Mouse (Mus musculus): Measurements from ENCODE around the gene Slc23a2. TPM values are rescaled to one million over a fixed set of nuclear protein-coding genes. Genes with fewer than 3 reads are reported as not detected.
A peak's percentile ranks its signal among the peaks of the same experiment; 100 is the strongest.

Gene Slc23a2
- polyA plus RNA-seq (2015; fragmentation: Nextera tagmentation; extraction: Ambion mirVana): 12.8 and 13.0 TPM in 2 replicates

DNA sequence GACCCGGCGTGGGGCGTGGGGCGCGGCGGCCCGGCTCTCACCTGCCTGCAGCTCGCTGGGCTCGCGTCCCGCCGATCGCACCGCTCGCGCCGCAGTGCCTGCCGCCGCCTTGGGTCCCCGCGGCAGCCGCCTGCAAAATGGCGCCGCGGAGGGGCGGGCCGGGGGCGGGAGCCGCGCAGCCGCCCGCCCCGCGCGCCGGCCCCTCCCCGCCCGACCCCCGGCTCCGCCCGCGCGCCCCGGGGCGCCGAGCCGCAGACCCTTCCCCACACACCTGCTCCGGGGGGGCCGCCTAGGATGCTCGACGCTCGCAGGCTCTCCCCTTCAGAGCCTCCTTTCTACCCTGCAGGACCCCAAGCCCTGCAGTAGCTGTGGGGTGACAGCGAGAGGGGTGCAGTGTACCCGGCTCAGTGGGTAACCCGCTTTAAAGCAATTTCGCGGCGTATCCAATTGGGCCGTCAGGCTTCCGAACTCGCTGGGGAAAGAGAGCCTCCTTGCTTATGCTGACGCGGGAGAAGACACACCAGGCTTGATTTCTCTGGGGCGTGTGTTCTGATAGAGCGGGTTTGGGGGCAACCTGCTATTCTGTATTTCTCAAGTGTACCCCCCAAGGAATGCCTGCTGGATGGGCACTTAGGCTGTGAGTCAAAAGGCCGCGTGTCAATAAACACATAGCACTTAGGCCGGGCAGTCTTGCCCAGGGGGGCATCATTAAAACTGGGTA lies at the start of gene Slc23a2:
Slc23a2 (minus strand) TSS at position 138 of the 721 bp plus-strand sequence.
- Histone ChIP-seq H3K9ac (peak within 1 kb of the TSS; percentile 83), H3K27ac (no peak within 1 kb of the TSS), H3K4me3 (replicated peaks) (peak within 1 kb of the TSS; percentile 95), H3K9me3 (no peaks in the 10 kb centered on the region), H3K27me3 (replicated peaks) (no peaks in the 10 kb centered on the region), H3K4me2 (replicated peaks) (peak within 1 kb of the TSS; percentile 95), H3K36me3 (no peaks in the 10 kb centered on the region), H3K4me1 (replicated peaks) (peaks cover 13% of the 10 kb centered on the region)
- ATAC-seq: peak; percentile 89
- under 1% methylated on average over 35 of the region's 68 CpGs for WGBS

GRCm38 (mm10) chr2:132190602-132191161 lies 45.8 kb upstream of the Slc23a2 start:
- Histone ChIP-seq H3K4me1 (replicated peaks) (no peaks in the 10 kb centered on the region), H3K9ac (no peak overlapping the region), H3K27ac (no peak overlapping the region), H3K9me3 (no peaks in the 10 kb centered on the region), H3K4me3 (replicated peaks) (no peak overlapping the region), H3K27me3 (replicated peaks) (no peaks in the 10 kb centered on the region), H3K4me2 (replicated peaks) (no peak overlapping the region), H3K36me3 (no peaks in the 10 kb centered on the region)
- 0 out of 2 replicates have a peak, but pooled peaks have one; percentile 59 for ATAC-seq
- WGBS: 60% methylated on average over 3 of the region's 3 CpGs

DNA sequence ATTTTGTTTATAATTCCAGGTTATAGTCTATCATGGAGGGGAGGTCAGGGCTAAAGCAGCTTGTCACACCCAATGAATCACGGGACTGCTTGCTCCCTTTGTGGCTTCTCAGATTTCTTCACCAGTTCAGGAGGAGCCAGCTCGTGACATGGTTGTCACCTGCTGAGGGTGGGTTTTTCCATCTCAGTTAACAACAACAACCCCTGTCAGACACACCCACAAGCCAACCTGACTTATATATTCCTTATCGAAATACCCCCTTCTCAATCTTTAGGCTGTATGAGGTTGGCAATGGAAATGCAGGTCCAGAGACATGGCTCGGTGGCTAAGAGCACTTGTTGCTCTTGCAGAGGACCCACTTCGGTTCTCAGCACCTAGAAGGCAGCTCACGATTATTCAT lies 39.0 kb upstream of the Slc23a2 start:
- WGBS: 73% methylated on average over 6 of the region's 6 CpGs
- H3K4me3 ChIP-seq (replicated peaks): no peak overlapping the region
- no peak overlapping the region for H3K9ac ChIP-seq
- no peak for ATAC-seq
- no peaks in the 10 kb centered on the region for H3K4me1 ChIP-seq (replicated peaks)
- H3K4me2 ChIP-seq (replicated peaks): no peak overlapping the region
- H3K27me3 ChIP-seq (replicated peaks): no peaks in the 10 kb centered on the region
- H3K9me3 ChIP-seq: no peaks in the 10 kb centered on the region
- H3K36me3 ChIP-seq: no peaks in the 10 kb centered on the region
- no peak overlapping the region for H3K27ac ChIP-seq

- no peak overlapping the region for H3K4me3 ChIP-seq (replicated peaks)
- H3K27me3 ChIP-seq (replicated peaks): no peaks in the 10 kb centered on the region
- no peaks in the 10 kb centered on the region for H3K9me3 ChIP-seq
- H3K36me3 ChIP-seq: no peaks in the 10 kb centered on the region
- no peaks in the 10 kb centered on the region for H3K4me1 ChIP-seq (replicated peaks)
- H3K4me2 ChIP-seq (replicated peaks): no peak overlapping the region
- no peak overlapping the region for H3K27ac ChIP-seq
- 31% methylated on average over 1 of the region's 1 CpGs for WGBS
- no peak overlapping the region for H3K9ac ChIP-seq
- ATAC-seq: no peak
Measured at GRCm38 (mm10) chr2:132180463-132181205, 35.7 kb upstream of the Slc23a2 start.

- 84% methylated on average over 7 of the region's 7 CpGs for WGBS
- ATAC-seq: no peak
- no peak overlapping the region for H3K4me3 ChIP-seq (replicated peaks)
- H3K4me1 ChIP-seq (replicated peaks): no peaks in the 10 kb centered on the region
- no peaks in the 10 kb centered on the region for H3K9me3 ChIP-seq
- H3K4me2 ChIP-seq (replicated peaks): no peak overlapping the region
- no peaks in the 10 kb centered on the region for H3K36me3 ChIP-seq
- no peak overlapping the region for H3K27ac ChIP-seq
- H3K9ac ChIP-seq: no peak overlapping the region
- no peaks in the 10 kb centered on the region for H3K27me3 ChIP-seq (replicated peaks)
Measured at GRCm38 (mm10) chr2:132179371-132179770, 34.5 kb upstream of the Slc23a2 start.

GRCm38 (mm10) chr2:132177406-132177805 lies 32.5 kb upstream of the Slc23a2 start:
- ATAC-seq: no peak
- Histone ChIP-seq H3K36me3 (no peaks in the 10 kb centered on the region), H3K27ac (no peak overlapping the region), H3K9me3 (no peaks in the 10 kb centered on the region), H3K9ac (no peak overlapping the region), H3K27me3 (replicated peaks) (no peaks in the 10 kb centered on the region), H3K4me1 (replicated peaks) (no peaks in the 10 kb centered on the region), H3K4me2 (replicated peaks) (no peak overlapping the region), H3K4me3 (replicated peaks) (no peak overlapping the region)
- 89% methylated on average over 9 of the region's 9 CpGs for WGBS

GRCm38 (mm10) chr2:132176289-132176848 lies 31.5 kb upstream of the Slc23a2 start:
- no peaks in the 10 kb centered on the region for H3K9me3 ChIP-seq
- no peak overlapping the region for H3K4me3 ChIP-seq (replicated peaks)
- no peaks in the 10 kb centered on the region for H3K36me3 ChIP-seq
- no peak overlapping the region for H3K9ac ChIP-seq
- ATAC-seq: peak; percentile 37; the same call in 1 of the 2 replicates
- H3K27ac ChIP-seq: no peak overlapping the region
- no peaks in the 10 kb centered on the region for H3K27me3 ChIP-seq (replicated peaks)
- no peak overlapping the region for H3K4me2 ChIP-seq (replicated peaks)
- 46% methylated on average over 3 of the region's 3 CpGs for WGBS
- no peaks in the 10 kb centered on the region for H3K4me1 ChIP-seq (replicated peaks)

DNA sequence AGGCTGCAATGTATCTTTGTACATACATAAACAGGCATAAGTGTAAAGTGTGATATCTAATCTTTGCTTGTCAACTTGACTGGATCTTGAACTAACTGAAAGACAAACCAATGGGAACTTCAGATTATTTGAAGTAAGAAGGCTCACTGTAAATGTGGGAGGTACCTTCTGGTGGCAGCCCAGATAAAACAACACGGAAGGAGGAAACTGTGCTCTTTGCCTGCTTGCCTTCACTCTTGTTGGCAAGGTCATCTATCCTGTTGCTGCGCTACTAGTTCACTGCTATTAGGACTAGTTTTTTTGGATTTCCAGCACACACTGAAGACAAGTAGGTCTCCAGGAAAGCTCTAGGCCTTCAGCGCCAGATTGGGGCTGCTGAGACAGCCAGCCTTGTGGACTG lies 29.1 kb upstream of the Slc23a2 start:
- 82% methylated on average over 3 of the region's 3 CpGs for WGBS
- Histone ChIP-seq H3K27ac (no peak overlapping the region), H3K36me3 (no peaks in the 10 kb centered on the region), H3K9ac (no peak overlapping the region), H3K9me3 (no peaks in the 10 kb centered on the region), H3K4me1 (replicated peaks) (no peaks in the 10 kb centered on the region), H3K4me3 (replicated peaks) (no peak overlapping the region), H3K27me3 (replicated peaks) (no peaks in the 10 kb centered on the region), H3K4me2 (replicated peaks) (no peak overlapping the region)
- ATAC-seq: no peak

DNA sequence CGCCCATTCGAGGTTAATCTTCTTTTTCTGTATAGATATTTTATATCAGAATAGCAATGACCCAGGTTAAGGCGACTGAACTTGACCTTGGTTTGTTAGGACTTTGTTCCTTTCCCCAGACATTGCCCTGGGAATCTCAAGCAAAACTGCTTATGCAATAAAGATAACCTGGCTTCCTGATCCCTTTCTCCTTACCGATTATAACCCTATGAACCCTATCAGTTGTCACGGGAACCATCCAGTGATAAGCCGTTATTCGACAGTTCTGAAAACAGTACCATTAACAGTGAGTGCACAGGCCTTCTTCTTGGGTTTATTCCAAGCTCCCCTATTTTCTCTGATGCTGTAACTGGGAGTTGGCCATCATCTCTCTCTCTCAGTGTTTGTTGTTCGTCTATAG lies 27.0 kb upstream of the Slc23a2 start:
- no peak overlapping the region for H3K4me3 ChIP-seq (replicated peaks)
- H3K9ac ChIP-seq: no peak overlapping the region
- H3K27ac ChIP-seq: no peak overlapping the region
- H3K27me3 ChIP-seq (replicated peaks): no peaks in the 10 kb centered on the region
- 65% methylated on average over 8 of the region's 8 CpGs for WGBS
- H3K36me3 ChIP-seq: no peaks in the 10 kb centered on the region
- H3K4me2 ChIP-seq (replicated peaks): no peak overlapping the region
- no peaks in the 10 kb centered on the region for H3K4me1 ChIP-seq (replicated peaks)
- H3K9me3 ChIP-seq: no peaks in the 10 kb centered on the region
- ATAC-seq: peak; percentile 86

GRCm38 (mm10) chr2:132169150-132169549 lies 24.2 kb upstream of the Slc23a2 start:
- WGBS: 84% methylated on average over 7 of the region's 7 CpGs
- Histone ChIP-seq H3K27ac (no peak overlapping the region), H3K27me3 (replicated peaks) (no peaks in the 10 kb centered on the region), H3K4me3 (replicated peaks) (no peak overlapping the region), H3K9me3 (no peaks in the 10 kb centered on the region), H3K36me3 (no peaks in the 10 kb centered on the region), H3K4me1 (replicated peaks) (no peaks in the 10 kb centered on the region), H3K4me2 (replicated peaks) (no peak overlapping the region), H3K9ac (no peak overlapping the region)
- ATAC-seq: no peak

DNA sequence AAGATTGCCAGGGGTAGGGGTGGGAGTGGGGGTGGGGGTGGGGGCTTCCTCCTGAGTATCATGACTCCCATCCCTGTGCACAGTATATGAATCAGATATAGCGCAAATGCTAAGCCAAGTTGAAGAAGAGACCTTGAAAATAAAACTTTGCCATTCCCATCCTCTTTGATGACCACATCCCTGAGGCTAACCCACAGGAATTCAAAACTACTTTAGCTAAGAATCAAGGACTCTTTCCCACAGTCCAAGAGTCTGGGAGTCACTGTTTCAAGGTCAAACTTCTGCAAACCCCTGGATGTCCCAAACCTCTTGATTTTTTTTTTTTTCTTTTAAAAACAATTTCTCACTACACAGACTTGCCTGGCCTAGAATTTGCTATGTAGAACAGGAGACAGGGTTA lies 18.7 kb upstream of the Slc23a2 start:
- ATAC-seq: no peak
- H3K4me1 ChIP-seq (replicated peaks): no peaks in the 10 kb centered on the region
- H3K27ac ChIP-seq: no peak overlapping the region
- no peaks in the 10 kb centered on the region for H3K9me3 ChIP-seq
- WGBS: 96% methylated on average over 1 of the region's 1 CpGs
- H3K27me3 ChIP-seq (replicated peaks): no peaks in the 10 kb centered on the region
- no peak overlapping the region for H3K4me2 ChIP-seq (replicated peaks)
- no peaks in the 10 kb centered on the region for H3K36me3 ChIP-seq
- H3K9ac ChIP-seq: no peak overlapping the region
- no peak overlapping the region for H3K4me3 ChIP-seq (replicated peaks)

GRCm38 (mm10) chr2:132157482-132157881 lies 12.6 kb upstream of the Slc23a2 start:
- H3K9ac ChIP-seq: no peak overlapping the region
- no peaks in the 10 kb centered on the region for H3K9me3 ChIP-seq
- H3K4me2 ChIP-seq (replicated peaks): no peak overlapping the region
- no peaks in the 10 kb centered on the region for H3K4me1 ChIP-seq (replicated peaks)
- H3K36me3 ChIP-seq: no peaks in the 10 kb centered on the region
- WGBS: 67% methylated on average over 4 of the region's 4 CpGs
- H3K27me3 ChIP-seq (replicated peaks): no peaks in the 10 kb centered on the region
- ATAC-seq: no peak
- no peak overlapping the region for H3K27ac ChIP-seq
- no peak overlapping the region for H3K4me3 ChIP-seq (replicated peaks)
